Mouse (Mus musculus): ENCODE data around the gene Itgb2.

Gene Itgb2

DNA sequence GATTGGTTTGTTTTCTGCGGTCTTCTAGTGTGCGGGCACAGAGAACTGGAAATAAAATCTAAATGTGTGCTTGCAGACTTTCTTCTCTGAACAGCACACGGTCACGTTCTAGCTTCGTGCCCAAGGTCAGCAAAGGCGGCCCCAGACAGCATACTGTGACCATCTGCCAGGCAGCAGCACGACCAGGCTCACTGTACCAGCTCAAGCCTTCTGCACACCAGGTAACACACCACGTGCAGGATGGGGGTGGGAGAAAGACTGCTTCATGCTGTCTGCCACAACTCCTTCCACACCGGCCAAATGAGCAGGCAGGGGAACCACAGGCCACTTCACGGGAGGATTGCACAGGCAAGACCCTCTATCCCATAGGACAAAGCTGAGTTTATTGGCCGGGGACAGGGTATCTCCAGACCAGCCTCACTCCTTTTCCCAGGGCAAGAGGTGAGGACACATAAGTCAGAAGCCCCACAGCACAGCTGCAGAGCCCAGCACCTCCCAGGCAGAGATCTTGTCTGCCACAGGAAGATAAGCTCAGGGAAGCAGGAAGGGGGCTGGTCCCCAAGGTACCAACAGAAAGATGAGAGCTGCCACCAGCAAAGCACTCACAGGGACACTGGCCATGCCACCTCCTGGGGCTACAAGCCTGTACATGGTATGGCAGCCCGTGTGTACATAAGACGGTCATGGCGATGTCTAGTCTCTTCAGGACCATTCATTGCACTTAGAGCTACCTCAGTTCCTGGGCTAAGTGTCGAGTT, 19.6 kb upstream of the Itgb2 start:
- in situ Hi-C loops (cut with MboI; ENCODE audit: unreplicated experiment in 2 of 2), result loop anchor here (5.0 to 25.0 kb wide), 9 partner anchors 153 to 654 kb away; partner anchors contain the start of genes D10Jhu81e (in 2 of the 2), Gm3233 (in 1 of the 2), Gm9736 (in 1 of the 2) and Lrrc3 (in 1 of the 2)

DNA sequence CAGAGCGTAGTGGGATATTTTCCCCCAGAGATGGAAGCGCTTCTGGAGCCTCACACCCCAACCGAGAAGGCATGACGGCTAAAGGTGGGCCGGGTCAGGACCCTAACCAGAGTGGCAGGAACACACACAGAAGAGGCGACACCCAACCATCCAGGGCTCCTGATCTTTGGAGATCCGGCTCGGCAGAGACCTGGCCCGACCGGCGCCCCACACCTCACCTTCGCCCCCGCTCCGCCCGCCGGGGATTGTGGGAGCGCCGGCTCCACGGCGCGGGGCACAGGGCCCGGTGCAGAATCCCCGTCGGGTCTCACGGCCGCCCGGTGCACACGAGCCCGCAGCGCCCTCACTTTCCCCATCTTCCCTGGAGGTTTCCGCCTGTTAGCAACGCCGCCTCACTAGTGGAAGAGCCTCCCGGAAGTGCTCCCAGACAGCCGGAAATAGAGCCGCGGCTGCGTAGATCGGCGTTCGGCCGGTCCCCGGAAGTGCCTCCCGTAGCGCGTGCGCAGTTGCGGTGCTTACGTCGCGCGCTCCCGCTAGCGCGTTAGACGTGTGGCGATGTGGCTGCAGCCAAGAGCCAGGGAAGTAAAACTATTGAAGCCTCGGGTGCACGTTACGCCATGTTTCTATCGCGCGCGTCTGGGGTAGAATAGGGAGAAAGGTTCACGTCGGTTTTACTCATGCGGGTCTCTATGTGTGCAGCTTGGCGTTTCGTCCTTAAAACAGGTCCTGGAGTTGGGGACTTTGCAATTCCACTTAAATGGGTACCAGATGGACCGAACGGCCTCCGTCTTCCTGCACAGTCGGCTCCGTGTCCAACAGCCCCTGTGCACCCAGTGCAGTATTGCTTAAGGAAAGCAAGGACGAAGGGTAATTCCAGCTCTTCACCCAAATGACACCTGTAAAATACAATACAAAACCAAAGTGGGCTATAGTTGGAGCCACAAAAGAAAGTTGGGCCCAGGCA, 14.4 kb upstream of the Itgb2 start, which contains the start of gene Fam207a:
Gene Fam207a, minus strand, starts transcription at position 401 of the 964 bp plus-strand sequence.
- in situ Hi-C loops (cut with MboI; ENCODE audit: unreplicated experiment in 2 of 2), result loop anchor here (5.0 to 25.0 kb wide), 11 partner anchors 37 to 649 kb away; partner anchors contain the start of genes D10Jhu81e (in 2 of the 2), Gm3233 (in 1 of the 2), Gm9736 (in 1 of the 2) and Lrrc3 (in 1 of the 2)

GRCm38 (mm10) chr10:77516379-77516951, 13.6 kb upstream of the Itgb2 start:
- in situ Hi-C loops (cut with MboI; ENCODE audit: unreplicated experiment in 2 of 2), result loop anchor here (5.0 to 25.0 kb wide), 11 partner anchors 36 to 648 kb away; partner anchors contain the start of genes D10Jhu81e (in 2 of the 2), Gm3233 (in 1 of the 2), Gm9736 (in 1 of the 2) and Lrrc3 (in 1 of the 2)

GRCm38 (mm10) chr10:77517066-77517620, 12.9 kb upstream of the Itgb2 start:
- in situ Hi-C loops (cut with MboI; ENCODE audit: unreplicated experiment in 2 of 2), result loop anchor here (5.0 to 25.0 kb wide), 11 partner anchors 35 to 648 kb away; partner anchors contain the start of genes D10Jhu81e (in 2 of the 2), Gm3233 (in 1 of the 2), Gm9736 (in 1 of the 2) and Lrrc3 (in 1 of the 2)

DNA sequence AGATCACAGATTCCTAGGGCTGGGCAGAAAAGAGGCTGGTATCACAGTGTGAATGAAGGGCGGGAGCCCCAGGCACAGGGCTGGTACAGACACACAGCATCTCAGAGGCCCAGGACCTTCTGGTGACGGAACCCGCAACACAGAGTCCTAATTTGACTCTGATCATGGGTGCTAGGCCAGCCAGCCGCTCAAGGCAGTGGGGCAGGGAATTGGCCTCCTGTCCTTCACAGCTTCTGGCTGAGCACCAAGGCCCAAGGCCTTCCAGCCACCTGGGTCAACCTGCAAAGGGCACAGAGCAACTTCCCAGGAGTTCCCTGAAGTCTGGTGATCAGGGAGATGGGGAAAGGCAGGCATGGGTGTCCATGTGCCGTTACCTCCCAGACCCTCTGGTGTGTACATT, 12.3 kb upstream of the Itgb2 start:
- in situ Hi-C loops (cut with MboI; ENCODE audit: unreplicated experiment in 2 of 2), result loop anchor here (5.0 to 25.0 kb wide), 11 partner anchors 34 to 647 kb away; partner anchors contain the start of genes D10Jhu81e (in 2 of the 2), Gm3233 (in 1 of the 2), Gm9736 (in 1 of the 2) and Lrrc3 (in 1 of the 2)

GRCm38 (mm10) chr10:77519191-77519590, 10.9 kb upstream of the Itgb2 start:
- in situ Hi-C loops (cut with MboI; ENCODE audit: unreplicated experiment in 2 of 2), result loop anchor here (5.0 to 25.0 kb wide), 11 partner anchors 33 to 646 kb away; partner anchors contain the start of genes D10Jhu81e (in 2 of the 2), Gm3233 (in 1 of the 2), Gm9736 (in 1 of the 2) and Lrrc3 (in 1 of the 2)

GRCm38 (mm10) chr10:77520497-77520896, 9.6 kb upstream of the Itgb2 start:
- in situ Hi-C loops (cut with MboI; ENCODE audit: unreplicated experiment in 2 of 2), result loop anchor here in 1 of 2 experiments (25.0 kb wide), 1 partner anchor 392 kb away; the partner anchor contains the start of gene Lrrc3

GRCm38 (mm10) chr10:77522021-77522731, 7.9 kb upstream of the Itgb2 start:
- in situ Hi-C loops (cut with MboI; ENCODE audit: unreplicated experiment in 2 of 2), result loop anchor here in 1 of 2 experiments (25.0 kb wide), 1 partner anchor 390 kb away; the partner anchor contains the start of gene Lrrc3

- in situ Hi-C loops (cut with MboI; ENCODE audit: unreplicated experiment in 2 of 2), result loop anchor here in 1 of 2 experiments (25.0 kb wide), 1 partner anchor 390 kb away; the partner anchor contains the start of gene Lrrc3
Observed at GRCm38 (mm10) chr10:77522746-77523145, 7.3 kb upstream of the Itgb2 start.

GRCm38 (mm10) chr10:77523321-77523720, 6.7 kb upstream of the Itgb2 start:
- in situ Hi-C loops (cut with MboI; ENCODE audit: unreplicated experiment in 2 of 2), result loop anchor here in 1 of 2 experiments (25.0 kb wide), 1 partner anchor 389 kb away; the partner anchor contains the start of gene Lrrc3

- in situ Hi-C loops (cut with MboI; ENCODE audit: unreplicated experiment in 2 of 2), result no loop called here
Observed at GRCm38 (mm10) chr10:77526488-77526887, 3.6 kb upstream of the Itgb2 start.

DNA sequence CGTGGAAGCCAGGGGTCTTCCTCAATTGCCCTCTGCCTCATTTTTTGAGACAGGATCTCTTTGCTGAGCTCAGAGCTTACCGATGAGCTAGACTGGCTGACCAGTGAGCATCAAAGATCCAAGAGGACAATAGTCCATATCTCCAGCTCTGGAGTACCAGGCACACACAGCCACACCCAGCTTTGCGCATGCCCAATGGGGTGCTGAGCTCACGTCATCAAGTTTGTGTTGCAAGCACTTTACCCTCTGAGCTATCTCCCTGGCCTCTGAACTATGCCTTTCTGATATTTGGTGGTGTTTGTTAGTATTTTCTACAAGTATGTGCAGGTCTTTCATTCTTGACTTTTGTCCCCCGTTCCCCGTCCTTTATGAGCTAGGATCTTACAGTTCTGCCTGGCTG, 1.4 kb upstream of the Itgb2 start:
- in situ Hi-C loops (cut with MboI; ENCODE audit: unreplicated experiment in 2 of 2), result no loop called here

GRCm38 (mm10) chr10:77531026-77532019, 1.3 kb downstream of the Itgb2 start:
- in situ Hi-C loops (cut with MboI; ENCODE audit: unreplicated experiment in 2 of 2), result no loop called here

DNA sequence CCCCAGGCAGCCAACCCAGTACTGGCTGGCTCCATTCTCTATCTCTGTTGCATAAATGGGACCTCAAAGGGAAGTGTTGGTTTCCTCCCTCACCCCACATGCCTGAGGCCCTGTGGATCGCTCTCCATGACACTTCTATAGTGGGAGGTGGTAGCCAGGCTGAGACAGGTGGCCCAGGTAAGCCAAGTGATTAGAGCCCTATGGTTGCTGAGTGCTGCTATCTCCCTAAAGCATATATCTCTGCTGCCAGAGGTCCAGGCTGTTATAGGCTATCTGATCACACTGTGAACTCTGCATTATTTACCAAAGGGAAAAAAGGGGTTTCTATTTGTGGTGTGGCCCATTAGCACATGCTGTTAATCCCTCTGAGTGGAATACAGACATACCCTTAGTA, 2.0 kb downstream of the Itgb2 start:
- in situ Hi-C loops (cut with MboI; ENCODE audit: unreplicated experiment in 2 of 2), result no loop called here

- in situ Hi-C loops (cut with MboI; ENCODE audit: unreplicated experiment in 2 of 2), result no loop called here
Observed at GRCm38 (mm10) chr10:77536727-77537126, 6.7 kb downstream of the Itgb2 start.

GRCm38 (mm10) chr10:77537215-77538209, 7.5 kb downstream of the Itgb2 start:
- in situ Hi-C loops (cut with MboI; ENCODE audit: unreplicated experiment in 2 of 2), result no loop called here

Data from v-Abl transformed pro-B cells (cell line).